Comparison of ENCODE assay signal across 8 mouse cellular contexts in genomic region chr6:120037004-120037635, GRCm38 (mm10). TPM values are rescaled to one million over a fixed set of nuclear protein-coding genes. Genes with fewer than 3 reads are reported as not detected.
A peak's percentile ranks its signal among the peaks of the same experiment; 100 is the strongest.
DNase-seq lines count a peak whose midpoint lies in the region; ATAC-seq and TF ChIP-seq lines count a peak whose summit lies in the region.

No protein-coding gene starts in this region.

- under 1% methylated on average over 51 of the region's 51 CpGs for WGBS in lung, embryonic 16.5 days
- under 1% methylated on average over 51 of the region's 51 CpGs for WGBS in olfactory bulb, adult 2 months
- WGBS in thymus, adult 2 months: under 1% methylated on average over 51 of the region's 51 CpGs

- H3K36me3 ChIP-seq in MEL (ENCODE audit: control insufficient read depth in 1 of 2, insufficient read depth in 2 of 2, low read length in 2 of 2): peaks cover 2 to 32% of the 10 kb centered on the region in 2 experiments; a peak in 2 of 4 replicates
- H3K36me3 ChIP-seq in lung, embryonic 16.5 days (ENCODE audit: control insufficient read depth, insufficient read depth, low read length): peaks cover 2% of the 10 kb centered on the region; the same call in 1 of the 2 replicates
- H3K36me3 ChIP-seq in thymus, adult 2 months (ENCODE audit: control insufficient read depth, insufficient read depth, low read length): peaks cover 11% of the 10 kb centered on the region; the same call in 1 of the 2 replicates

- TF ChIP-seq POLR2A in MEL (IDR thresholded peaks at IDR 0.05; ENCODE audit: control insufficient read depth in 1 of 2, insufficient read depth in 1 of 2, low read depth in 1 of 2, low read length in 2 of 2, poor library complexity in 1 of 2): no peak; a peak in 1 of 4 replicates
- TF ChIP-seq POLR2A in olfactory bulb, adult 2 months (IDR thresholded peaks at IDR 0.05; ENCODE audit: insufficient read depth, low read depth, low read length): 0 out of 2 replicates have a peak, but pooled peaks have one; percentile 15
- no peak for TF ChIP-seq POLR2A in thymus, adult 2 months (IDR thresholded peaks at IDR 0.05; ENCODE audit: control insufficient read depth, extremely low read depth, insufficient read depth, low read length, poor library complexity)

- peak overlapping the region; percentile 64 to 94 for H3K4me3 ChIP-seq in MEL (ENCODE audit: control insufficient read depth in 1 of 2, insufficient read depth in 1 of 2, low read depth in 2 of 2, low read length in 2 of 2)
- peak overlapping the region; percentile 85 for H3K4me3 ChIP-seq in lung, embryonic 16.5 days (ENCODE audit: low read length)
- H3K4me3 ChIP-seq in olfactory bulb, adult 2 months (ENCODE audit: insufficient read depth, low read depth, low read length): peak overlapping the region; percentile 88
- peak overlapping the region; percentile 57 for H3K4me3 ChIP-seq in thymus, adult 2 months (ENCODE audit: control insufficient read depth, insufficient read depth, low read length)

- peaks cover 0 to 13% of the 10 kb centered on the region in 2 experiments; a peak in 2 of 4 replicates for H3K4me1 ChIP-seq in MEL (ENCODE audit: control insufficient read depth in 1 of 2, insufficient read depth in 2 of 2, low read length in 2 of 2)
- H3K4me1 ChIP-seq in lung, embryonic 16.5 days (replicated peaks; ENCODE audit: control insufficient read depth, insufficient read depth, low read length): peaks cover 4% of the 10 kb centered on the region; the same call in 1 of the 2 replicates
- no peaks in the 10 kb centered on the region for H3K4me1 ChIP-seq in olfactory bulb, adult 2 months (ENCODE audit: control insufficient read depth, insufficient read depth, low read length)
- peaks cover 4% of the 10 kb centered on the region; the same call in 1 of the 2 replicates for H3K4me1 ChIP-seq in thymus, adult 2 months (replicated peaks; ENCODE audit: control insufficient read depth, insufficient read depth, low read length)

- H3K4me2 ChIP-seq in lung, embryonic 16.5 days (ENCODE audit: low read depth, low read length): peak overlapping the region; percentile 94

- DNase-seq in MEL (ENCODE audit: low read depth, low spot score): peak; percentile 73
- DNase-seq in cerebellum, adult 8-10 months: peak; percentile 56
- peak; percentile 48 for DNase-seq in forelimb bud, embryonic 11.5 days (ENCODE audit: low read depth, low spot score)
- peak; percentile 85 for DNase-seq in heart, postnatal 4 days
- DNase-seq in layer of hippocampus, adult 9-11 months: peak; percentile 57
- peak; percentile 64 for DNase-seq in thymus, adult 2 months

- peak overlapping the region; percentile 98 for H3K9ac ChIP-seq in MEL (ENCODE audit: control insufficient read depth, low read depth, low read length, poor library complexity, severe bottlenecking)
- peak overlapping the region; percentile 93 for H3K9ac ChIP-seq in lung, embryonic 16.5 days (ENCODE audit: low read length)

- TF ChIP-seq CTCF in MEL (IDR thresholded peaks at IDR 0.05 in 2 of 3, conservative IDR thresholded peaks at IDR 0.05 in 1 of 3; ENCODE audit: control insufficient read depth in 1 of 3, insufficient read depth in 1 of 3, low read depth in 2 of 3, low read length in 3 of 3, poor library complexity in 1 of 3, severe bottlenecking in 1 of 3): no peak; a peak in 2 of 6 replicates
- TF ChIP-seq CTCF in olfactory bulb, adult 2 months (IDR thresholded peaks at IDR 0.05; ENCODE audit: insufficient read depth, low read depth, low read length): peak; percentile 51; the same call in 1 of the 2 replicates
- TF ChIP-seq CTCF in thymus, adult 2 months (IDR thresholded peaks at IDR 0.05; ENCODE audit: borderline replicate concordance, control insufficient read depth, extremely low read depth, insufficient read depth, low read length, poor library complexity): peak; percentile 75; the same call in 1 of the 2 replicates

- no peak for TF ChIP-seq RAD21 in MEL (IDR thresholded peaks at IDR 0.05; ENCODE audit: low read depth, low read length)

- no peak for TF ChIP-seq EP300 in MEL (IDR thresholded peaks at IDR 0.05; ENCODE audit: low read depth in 1 of 2, low read length in 2 of 2)

- H3K79me2 ChIP-seq in MEL (ENCODE audit: control insufficient read depth, insufficient read depth, low read length, poor library complexity): peaks cover 51% of the 10 kb centered on the region

- no peaks in the 10 kb centered on the region for H3K9me3 ChIP-seq in MEL (replicated peaks; ENCODE audit: insufficient read depth, low read length)
- H3K9me3 ChIP-seq in lung, embryonic 16.5 days (ENCODE audit: control insufficient read depth, low read length): no peaks in the 10 kb centered on the region

- H3K27me3 ChIP-seq in MEL (ENCODE audit: control insufficient read depth in 1 of 2, insufficient read depth in 2 of 2, low read length in 2 of 2): no peaks in the 10 kb centered on the region
- no peaks in the 10 kb centered on the region for H3K27me3 ChIP-seq in lung, embryonic 16.5 days (ENCODE audit: control insufficient read depth, insufficient read depth, low read depth, low read length)
- no peaks in the 10 kb centered on the region for H3K27me3 ChIP-seq in thymus, adult 2 months (ENCODE audit: control insufficient read depth, insufficient read depth, low read length)

- 0 out of 2 replicates have a peak, but pooled peaks have one; percentile 13 for ATAC-seq in lung, embryonic 16.5 days (ENCODE audit: low read depth)

- peak overlapping the region; percentile 14; the same call in 1 of the 2 replicates for H3K27ac ChIP-seq in MEL (ENCODE audit: control insufficient read depth, low read depth, low read length)
- H3K27ac ChIP-seq in lung, embryonic 16.5 days (ENCODE audit: low read length): peak overlapping the region; percentile 99
- peak overlapping the region; percentile 69 for H3K27ac ChIP-seq in olfactory bulb, adult 2 months (ENCODE audit: insufficient read depth, low read depth, low read length)
- peak overlapping the region; percentile 10 for H3K27ac ChIP-seq in thymus, adult 2 months (ENCODE audit: control insufficient read depth, insufficient read depth, low read length)

TF ChIP-seq in MEL, 35 proteins besides CTCF, POLR2A, EP300 and RAD21:
- TF ChIP-seq MXI1 (IDR thresholded peaks at IDR 0.05; ENCODE audit: low read depth, low read length) (peak; percentile 70), CHD1 (IDR thresholded peaks at IDR 0.05; ENCODE audit: low read depth, low read length) (no peak), ZMIZ1 (IDR thresholded peaks at IDR 0.05; ENCODE audit: low read depth, low read length) (no peak), ZC3H11A (IDR thresholded peaks at IDR 0.05; ENCODE audit: low read depth, low read length) (no peak), TBP (IDR thresholded peaks at IDR 0.05; ENCODE audit: low read depth, low read length) (no peak), UBTF (IDR thresholded peaks at IDR 0.05; ENCODE audit: borderline replicate concordance, insufficient read depth, low read depth, low read length) (peak; percentile 84; the same call in 1 of the 2 replicates), GABPA (IDR thresholded peaks at IDR 0.05; ENCODE audit: low read depth, low read length) (no peak), USF2 (IDR thresholded peaks at IDR 0.05; ENCODE audit: borderline replicate concordance in 1 of 2, insufficient read depth in 1 of 2, low read depth in 1 of 2, low read length in 2 of 2) (no peak), ZKSCAN1 (IDR thresholded peaks at IDR 0.05; ENCODE audit: low read depth, low read length) (no peak)

RNA-seq across cellular contexts. Expression of gene Wnk1, which starts 1.4 kb away (rescaled TPM):
- total RNA-seq in MEL (2012; rRNA removed): 31.6 and 39.0 TPM in 2 replicates
- polyA plus RNA-seq in MEL (2012; ENCODE audit: insufficient read depth in 1 of 2, insufficient read length in 2 of 2, low read depth in 1 of 2, low replicate concordance in 2 of 2, missing spikeins in 1 of 2): 100 to 1,000 TPM; 104 to 735 TPM
- total RNA-seq in heart, postnatal 4 days (2021): 100 to 1,000 TPM; 332 to 358 TPM
- 50.2 and 56.0 TPM in 2 replicates for polyA plus RNA-seq in lung, embryonic 16.5 days (2015; fragmentation: Nextera tagmentation; extraction: Ambion mirVana)
- 357 and 481 TPM in 2 replicates for polyA plus RNA-seq in olfactory bulb, adult 2 months (2012; ENCODE audit: insufficient read depth, insufficient read length, low replicate concordance, missing spikeins)
- 180 and 194 TPM in 2 replicates for polyA plus RNA-seq in thymus, adult 2 months (2012; rRNA removed)

RNA-seq across cellular contexts. Expression of gene Ninj2, which starts 56.0 kb away (rescaled TPM):
- total RNA-seq in MEL (2012; rRNA removed): not detected in 2 replicates
- under 1 TPM in 1 of 2 experiments, not detected in 1; 0.08 TPM for polyA plus RNA-seq in MEL (2012; ENCODE audit: insufficient read depth in 1 of 2, insufficient read length in 2 of 2, low read depth in 1 of 2, low replicate concordance in 2 of 2, missing spikeins in 1 of 2)
- total RNA-seq in heart, postnatal 4 days (2021): not detected
- polyA plus RNA-seq in lung, embryonic 16.5 days (2015; fragmentation: Nextera tagmentation; extraction: Ambion mirVana): 0.54 and 0.63 TPM in 2 replicates
- polyA plus RNA-seq in olfactory bulb, adult 2 months (2012; ENCODE audit: insufficient read depth, insufficient read length, low replicate concordance, missing spikeins): not detected in 2 replicates
- polyA plus RNA-seq in thymus, adult 2 months (2012; rRNA removed): 0.26 and 0.33 TPM in 2 replicates

Comparison
In these comparisons a context has a peak if more than half of its experiments do, and no peak if none do; other contexts are left out.
1. Peak in every context shown above with its lines: DNase-seq, ATAC-seq, H3K4me3 ChIP-seq and H3K27ac ChIP-seq.
2. H3K27ac ChIP-seq: peak in every context shown above with its lines; median percentile 99 in lung, embryonic 16.5 days; 69 in olfactory bulb, adult 2 months; 14 in MEL; 10 in thymus, adult 2 months.
3. CTCF ChIP-seq: peak in olfactory bulb, adult 2 months (single experiment) and thymus, adult 2 months (single experiment); none in MEL (0 of 3).